Mouse (Mus musculus) megakaryocyte, embryonic 14.5 days (primary cell): ENCODE data around the gene Casq2. TPM values are rescaled to one million over a fixed set of nuclear protein-coding genes. Genes with fewer than 3 reads are reported as not detected.

Experiments
- H3K27me3 ChIP-seq: replicated peaks from 2 replicates; pipeline ENCODE3; 2012; ENCODE audit warnings: inconsistent platforms
- H3K36me3 ChIP-seq: replicated peaks from 2 replicates; pipeline ENCODE3; 2012; ENCODE audit warnings: low read length, inconsistent platforms, mixed read lengths
- H3K4me1 ChIP-seq: 2 replicates; pipeline ENCODE4 v1.6.1; 2012; ENCODE audit warnings: inconsistent platforms
- H3K4me3 ChIP-seq: replicated peaks from 2 replicates; pipeline ENCODE3; 2012; ENCODE audit warnings: moderate library complexity, mild to moderate bottlenecking, inconsistent platforms
- H3K9me3 ChIP-seq: 2 replicates; pipeline ENCODE4 v1.6.1; 2012; ENCODE audit warnings: inconsistent platforms
- FLI1 ChIP-seq: IDR thresholded peaks from 2 replicates; pipeline ENCODE4 v1.6.1; 2012; ENCODE audit warnings: low read length, inconsistent platforms, mixed read lengths
- GATA1 ChIP-seq: IDR thresholded peaks from 3 replicates; pipeline ENCODE4 v1.6.1; 2012; ENCODE audit warnings: mixed read lengths, low read length, inconsistent platforms, borderline replicate concordance
- polyA plus RNA-seq: library from polyadenylated mRNA; stranded (reverse); fragments of >175 nt; gene quantifications from 2 replicates; pipeline ENCODE4 v1.2.3, GENCODE M21; 2012; ENCODE audit warnings: low replicate concordance; ENCODE audit not compliant: insufficient read depth

Gene Casq2
- polyA plus RNA-seq, 1 experiment: not detected

GRCm38 (mm10) chr3:102142947-102143346 is 56.7 kb downstream of the Casq2 start:
- H3K27me3 ChIP-seq: no peaks in the 10 kb centered on the region
- H3K9me3 ChIP-seq: peaks cover 5% of the 10 kb centered on the region; the same call in 1 of the 2 replicates
- H3K4me1 ChIP-seq: no peaks in the 10 kb centered on the region
- no peaks in the 10 kb centered on the region for H3K36me3 ChIP-seq
- TF ChIP-seq FLI1 (no peak), GATA1 (no peak)
- H3K4me3 ChIP-seq: no peak overlapping the region

- Histone ChIP-seq H3K36me3 (no peaks in the 10 kb centered on the region), H3K9me3 (peaks cover 5% of the 10 kb centered on the region; the same call in 1 of the 2 replicates), H3K27me3 (no peaks in the 10 kb centered on the region), H3K4me1 (no peaks in the 10 kb centered on the region), H3K4me3 (no peak overlapping the region)
- TF ChIP-seq GATA1 (no peak), FLI1 (no peak)
Measured at GRCm38 (mm10) chr3:102143536-102143935, 57.3 kb downstream of the Casq2 start.

GRCm38 (mm10) chr3:102144401-102144800 is 58.2 kb downstream of the Casq2 start:
- TF ChIP-seq FLI1: no peak
- no peak for TF ChIP-seq GATA1
- Histone ChIP-seq H3K9me3 (peaks cover 5% of the 10 kb centered on the region; the same call in 1 of the 2 replicates), H3K4me1 (no peaks in the 10 kb centered on the region), H3K4me3 (no peak overlapping the region), H3K27me3 (no peaks in the 10 kb centered on the region), H3K36me3 (no peaks in the 10 kb centered on the region)

GRCm38 (mm10) chr3:102145645-102146386 is 59.6 kb downstream of the Casq2 start:
- Histone ChIP-seq H3K9me3 (peaks cover 5% of the 10 kb centered on the region; the same call in 1 of the 2 replicates), H3K4me1 (no peaks in the 10 kb centered on the region), H3K4me3 (no peak overlapping the region), H3K36me3 (no peaks in the 10 kb centered on the region), H3K27me3 (no peaks in the 10 kb centered on the region)
- TF ChIP-seq FLI1 (no peak), GATA1 (no peak)

GRCm38 (mm10) chr3:102146428-102146827 is 60.2 kb downstream of the Casq2 start:
- Histone ChIP-seq H3K9me3 (peaks cover 5% of the 10 kb centered on the region; the same call in 1 of the 2 replicates), H3K36me3 (no peaks in the 10 kb centered on the region), H3K4me1 (no peaks in the 10 kb centered on the region), H3K4me3 (no peak overlapping the region), H3K27me3 (no peaks in the 10 kb centered on the region)
- no peak for TF ChIP-seq FLI1
- TF ChIP-seq GATA1: no peak

- Histone ChIP-seq H3K9me3 (peaks cover 5% of the 10 kb centered on the region; the same call in 1 of the 2 replicates), H3K27me3 (no peaks in the 10 kb centered on the region), H3K36me3 (no peaks in the 10 kb centered on the region), H3K4me3 (no peak overlapping the region), H3K4me1 (no peaks in the 10 kb centered on the region)
- TF ChIP-seq FLI1 (no peak), GATA1 (no peak)
Measured at GRCm38 (mm10) chr3:102147189-102147588, 61.0 kb downstream of the Casq2 start.

GRCm38 (mm10) chr3:102149941-102150340 is 63.7 kb downstream of the Casq2 start:
- no peak for TF ChIP-seq GATA1
- no peak for TF ChIP-seq FLI1
- Histone ChIP-seq H3K9me3 (peaks cover 13% of the 10 kb centered on the region), H3K4me3 (no peak overlapping the region), H3K4me1 (no peaks in the 10 kb centered on the region), H3K36me3 (no peaks in the 10 kb centered on the region), H3K27me3 (no peaks in the 10 kb centered on the region)

GRCm38 (mm10) chr3:102151850-102152249 is 65.6 kb downstream of the Casq2 start:
- Histone ChIP-seq H3K9me3 (peaks cover 12% of the 10 kb centered on the region), H3K4me3 (no peak overlapping the region), H3K4me1 (no peaks in the 10 kb centered on the region), H3K27me3 (no peaks in the 10 kb centered on the region), H3K36me3 (no peaks in the 10 kb centered on the region)
- TF ChIP-seq GATA1: no peak
- no peak for TF ChIP-seq FLI1

GRCm38 (mm10) chr3:102152471-102152870 is 66.3 kb downstream of the Casq2 start:
- H3K9me3 ChIP-seq: peaks cover 14% of the 10 kb centered on the region
- TF ChIP-seq FLI1 (no peak), GATA1 (no peak)
- H3K27me3 ChIP-seq: no peaks in the 10 kb centered on the region
- no peak overlapping the region for H3K4me3 ChIP-seq
- no peaks in the 10 kb centered on the region for H3K36me3 ChIP-seq
- no peaks in the 10 kb centered on the region for H3K4me1 ChIP-seq

- no peak overlapping the region for H3K4me3 ChIP-seq
- H3K4me1 ChIP-seq: no peaks in the 10 kb centered on the region
- no peaks in the 10 kb centered on the region for H3K27me3 ChIP-seq
- H3K9me3 ChIP-seq: peaks cover 18% of the 10 kb centered on the region
- no peak for TF ChIP-seq GATA1
- no peak for TF ChIP-seq FLI1
- H3K36me3 ChIP-seq: no peaks in the 10 kb centered on the region
Measured at GRCm38 (mm10) chr3:102152872-102153271, 66.7 kb downstream of the Casq2 start.

- TF ChIP-seq FLI1 (no peak), GATA1 (no peak)
Measured at GRCm38 (mm10) chr3:102154107-102154506, 67.9 kb downstream of the Casq2 start.

More at GRCm38 (mm10) chr3:102154107-102154506, 67.9 kb downstream of the Casq2 start:
- Histone ChIP-seq H3K36me3 (no peaks in the 10 kb centered on the region), H3K9me3 (peaks cover 28% of the 10 kb centered on the region), H3K4me1 (no peaks in the 10 kb centered on the region), H3K4me3 (peak overlapping the region; percentile 20), H3K27me3 (no peaks in the 10 kb centered on the region)
